Mouse (Mus musculus) liver, embryonic 14.5 days (tissue): ENCODE measurements around the gene Tnrc6c.

Experiments used
- CTCF ChIP-seq: IDR thresholded peaks from 2 replicates; pipeline ENCODE4 v1.5.1; 2016; ENCODE audit warnings: antibody characterized with exemption, low read depth, control low read depth
- EP300 ChIP-seq: IDR thresholded peaks from 2 replicates; pipeline ENCODE4 v1.6.1; 2016; ENCODE audit warnings: antibody characterized with exemption, low read depth

- no peak for TF ChIP-seq CTCF
- no peak for TF ChIP-seq EP300
Observed at GRCm38 (mm10) chr11:117782705-117783034, 128.6 kb downstream of the Tnrc6c start.
